Mouse (Mus musculus) forebrain, embryonic 11.5 days (tissue): ENCODE measurements around the gene Leap2. TPM values are rescaled to one million over a fixed set of nuclear protein-coding genes. Genes with fewer than 3 reads are reported as not detected.

Experiments
- microRNA-seq: library from miRNA; unstranded; fragments of <30 nt; microRNA quantifications from one replicate; pipeline ENCODE4, GENCODE M21; 2016; ENCODE audit not compliant: insufficient number of aligned reads
- polyA plus RNA-seq: library from polyadenylated mRNA; unstranded; fragments of >200 nt; fragmentation: Nextera tagmentation; extraction: Ambion mirVana; gene quantifications from 2 replicates; pipeline ENCODE4 v1.2.1, GENCODE M21; 2014

The Leap2 gene
- polyA plus RNA-seq, 1 experiment from 2014 or later, result not detected

Small RNA genes within 50 kb of the gene (microRNA-seq; reads per million reads assigned to microRNA genes)
- gene Mir6920, result not detected

Other genes starting within 250 kb of the Leap2 start
- 111 and 129 TPM in 2 replicates for gene Hspa4, start 122.7 kb downstream of the Leap2 start, polyA plus RNA-seq
- 24.1 and 25.5 TPM in 2 replicates for gene Zcchc10, start 98.5 kb downstream of the Leap2 start, polyA plus RNA-seq
- gene Aff4, start 72.3 kb downstream of the Leap2 start, polyA plus RNA-seq, result 46.0 and 49.3 TPM in 2 replicates
- gene Uqcrq, start 7.7 kb upstream of the Leap2 start, polyA plus RNA-seq, result 564 and 579 TPM in 2 replicates
- 1.2 and 1.4 TPM in 2 replicates for gene Gdf9, start 7.9 kb upstream of the Leap2 start, polyA plus RNA-seq
- not detected in 2 replicates for gene Gm10447, start 33.9 kb upstream of the Leap2 start, polyA plus RNA-seq
- 1.1 and 1.8 TPM in 2 replicates for gene Shroom1, start 34.0 kb upstream of the Leap2 start, polyA plus RNA-seq
- not detected in 2 replicates for gene Gm9837, start 47.3 kb upstream of the Leap2 start, polyA plus RNA-seq
- not detected in 2 replicates for gene Gm9945, start 57.0 kb upstream of the Leap2 start, polyA plus RNA-seq
- 0.76 and 0.77 TPM in 2 replicates for gene Sowaha, start 57.1 kb upstream of the Leap2 start, polyA plus RNA-seq
- 22.5 and 24.4 TPM in 2 replicates for gene Sept8, start 96.1 kb upstream of the Leap2 start, polyA plus RNA-seq
- gene Kif3a, start 144.2 kb upstream of the Leap2 start, polyA plus RNA-seq, result 78.6 and 85.6 TPM in 2 replicates
- gene Il4, start 195.5 kb upstream of the Leap2 start, polyA plus RNA-seq, result 1.9 and 2.4 TPM in 2 replicates
- gene Il13, start 211.5 kb upstream of the Leap2 start, polyA plus RNA-seq, result not detected in 2 replicates